Mouse (Mus musculus) mature B cell (primary cell): ENCODE results near the gene Rimbp2.
"Not testable (repeated sequence)": the region's sequence is repeated elsewhere in the genome, so short reads cannot be mapped to it uniquely, and the experiment has no call there.

Experiments
- in situ Hi-C: fragments of 300-500 bp; cut with MboI; formaldehyde crosslinking; loops from 2 replicates; pipeline ENCODE4 v1.14.3; 2019

The Rimbp2 gene

GRCm38 (mm10) chr5:128745206-128745605 is 208.1 kb downstream of the Rimbp2 start:
- in situ Hi-C loops, result no loop called here

DNA sequence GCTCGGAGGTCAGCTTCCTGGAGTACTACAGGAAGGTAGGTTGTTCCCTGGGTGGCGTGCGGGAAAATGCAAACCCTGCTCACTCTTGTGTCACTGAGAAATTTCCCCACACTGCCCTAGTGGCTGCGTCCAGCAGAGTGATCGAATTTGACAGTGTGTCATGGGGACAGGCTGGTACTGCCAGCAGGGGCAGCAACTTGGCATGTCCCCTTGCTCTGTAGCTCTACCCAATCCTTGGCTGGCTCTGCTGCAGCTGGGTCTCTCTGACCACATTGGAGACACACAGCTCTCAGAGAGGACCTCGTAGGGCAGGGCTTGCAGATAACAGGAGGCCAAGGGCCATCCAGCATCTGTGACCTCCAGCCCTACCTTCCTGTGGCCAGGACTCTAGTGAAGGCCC is 208.9 kb downstream of the Rimbp2 start:
- in situ Hi-C loops, result no loop called here

- in situ Hi-C loops, result no loop called here
Observed at GRCm38 (mm10) chr5:128739838-128740171, 213.5 kb downstream of the Rimbp2 start.

GRCm38 (mm10) chr5:128739168-128739837 is 214.0 kb downstream of the Rimbp2 start:
- in situ Hi-C loops, result no loop called here

- in situ Hi-C loops, result no loop called here
Observed at GRCm38 (mm10) chr5:128735921-128736320, 217.4 kb downstream of the Rimbp2 start.

DNA sequence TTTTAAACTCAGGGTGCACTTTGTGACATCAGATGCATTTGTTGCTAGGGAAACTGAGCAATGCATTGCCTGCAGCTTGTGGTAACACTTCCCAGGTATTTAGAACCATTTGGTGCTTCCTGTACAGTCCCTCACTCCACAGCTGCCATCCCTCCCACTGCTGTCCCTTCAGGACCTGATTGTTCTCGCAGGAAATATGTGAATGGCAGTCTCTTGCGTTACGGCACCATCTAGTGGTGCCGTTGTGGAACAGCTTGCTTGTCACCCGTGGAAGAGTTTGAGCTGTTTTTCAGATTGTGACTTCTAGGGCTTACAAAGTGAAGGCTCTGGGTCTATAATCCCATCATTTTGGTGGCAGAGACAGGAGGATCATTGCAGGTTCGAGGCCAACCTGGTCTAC is 219.3 kb downstream of the Rimbp2 start:
- in situ Hi-C loops, result no loop called here

DNA sequence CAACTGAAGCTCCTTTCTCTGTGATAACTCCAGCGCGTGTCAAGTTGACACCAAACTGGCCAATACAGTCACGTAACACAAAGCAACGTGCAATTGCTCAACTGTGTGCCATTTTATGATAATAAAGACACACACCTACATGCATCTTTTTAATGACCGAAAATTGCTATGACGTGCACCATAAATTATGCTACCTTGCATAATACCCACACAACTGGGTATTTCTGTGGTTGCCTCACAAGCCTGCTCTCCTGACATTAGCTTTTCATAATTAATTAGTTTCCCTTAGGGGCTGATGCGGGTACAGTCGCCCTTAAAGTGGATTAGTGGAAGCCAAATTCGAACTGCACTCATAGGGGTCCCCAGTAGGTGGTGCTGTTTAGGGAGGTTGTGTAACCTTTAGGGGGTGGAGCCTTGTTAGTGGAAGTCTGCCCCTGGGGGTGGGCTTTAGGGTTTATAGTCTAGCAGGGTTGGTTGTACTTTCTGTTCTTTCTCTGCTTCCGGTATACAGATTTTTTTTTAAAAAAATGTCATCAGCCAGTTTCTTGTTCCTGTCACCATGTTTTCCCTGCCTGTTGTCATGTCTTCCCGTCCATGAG is 220.8 kb downstream of the Rimbp2 start:
- in situ Hi-C loops, result no loop called here

DNA sequence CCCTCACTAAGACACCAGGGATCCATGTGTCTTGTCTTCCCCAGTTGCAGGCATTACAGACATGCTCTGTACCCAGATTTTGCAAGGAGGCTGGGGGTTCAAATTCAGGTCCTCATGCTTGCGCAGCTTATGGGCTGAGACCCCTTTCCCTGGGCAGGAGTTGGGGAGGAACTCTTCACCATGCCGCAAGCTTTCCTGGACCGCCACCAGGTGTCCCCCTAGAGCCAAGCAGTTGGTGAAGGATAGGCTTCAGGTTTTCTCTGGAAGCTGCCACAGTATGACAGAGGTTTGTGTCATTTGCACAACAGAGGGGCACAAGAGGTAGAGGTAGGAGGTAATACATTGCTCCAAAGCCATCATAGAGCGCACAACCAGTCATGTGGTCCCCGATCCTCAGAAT is 222.7 kb downstream of the Rimbp2 start:
- in situ Hi-C loops, result no loop called here

GRCm38 (mm10) chr5:128729341-128729740 is 223.9 kb downstream of the Rimbp2 start:
- in situ Hi-C loops, result no loop called here

DNA sequence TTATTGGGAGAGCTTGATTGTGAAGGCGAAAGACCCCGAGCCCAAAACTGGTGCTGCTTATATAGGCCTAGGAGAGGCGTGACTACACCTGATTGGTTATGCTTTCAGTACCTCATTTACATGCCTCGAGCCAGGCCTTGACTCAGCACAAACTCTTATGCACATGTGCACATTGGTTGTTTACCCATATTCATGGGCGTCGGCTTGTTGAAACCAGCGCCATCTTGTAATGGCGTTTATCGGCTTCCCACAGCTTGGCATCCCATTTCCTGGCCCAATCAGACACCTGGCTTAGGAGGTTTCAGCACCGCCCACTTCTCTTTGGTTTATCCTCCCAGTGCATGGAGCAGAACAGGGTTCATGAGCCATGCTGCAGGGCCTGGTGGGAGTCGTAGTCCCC is 232.8 kb downstream of the Rimbp2 start:
- in situ Hi-C loops, result not testable (repeated sequence)

DNA sequence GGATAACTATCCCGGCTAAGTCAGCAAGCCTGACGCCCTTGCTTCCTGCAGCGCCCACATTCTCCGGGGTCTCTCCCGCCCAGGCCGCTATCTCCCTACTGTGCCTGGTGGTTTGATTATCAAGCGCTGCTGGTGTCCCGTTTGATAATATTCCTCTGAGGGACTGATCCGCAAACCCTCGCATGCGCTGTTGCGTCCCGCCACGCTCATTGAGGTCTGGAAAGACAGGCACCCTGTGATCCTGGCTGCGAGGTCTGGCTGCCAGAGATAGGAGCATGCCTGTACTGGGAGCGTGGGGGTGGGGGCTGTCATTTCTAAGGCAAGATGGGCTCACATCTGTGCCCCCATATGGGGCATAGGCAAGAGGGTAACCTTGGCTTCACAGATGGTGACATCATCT is 238.1 kb downstream of the Rimbp2 start:
- in situ Hi-C loops, result no loop called here

DNA sequence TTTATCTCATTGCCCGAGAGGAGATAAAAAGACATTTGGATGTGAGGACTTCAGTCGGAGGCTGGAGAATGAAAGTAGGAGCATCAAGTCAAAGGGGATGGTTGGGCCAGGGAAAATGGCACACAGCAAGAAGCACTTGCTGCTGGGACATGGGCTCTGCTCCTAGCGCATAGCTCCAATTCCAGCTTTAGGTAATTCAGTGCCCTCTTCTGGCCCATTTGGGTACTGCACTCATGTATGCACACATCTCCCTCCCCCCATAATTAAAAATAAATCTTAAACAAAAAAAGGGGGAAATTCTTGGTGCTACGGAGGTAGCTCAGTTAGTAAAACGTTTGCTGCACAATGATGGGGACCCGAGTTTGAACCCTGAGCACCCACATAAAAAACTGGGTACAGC is 241.4 kb downstream of the Rimbp2 start:
- in situ Hi-C loops, result no loop called here

DNA sequence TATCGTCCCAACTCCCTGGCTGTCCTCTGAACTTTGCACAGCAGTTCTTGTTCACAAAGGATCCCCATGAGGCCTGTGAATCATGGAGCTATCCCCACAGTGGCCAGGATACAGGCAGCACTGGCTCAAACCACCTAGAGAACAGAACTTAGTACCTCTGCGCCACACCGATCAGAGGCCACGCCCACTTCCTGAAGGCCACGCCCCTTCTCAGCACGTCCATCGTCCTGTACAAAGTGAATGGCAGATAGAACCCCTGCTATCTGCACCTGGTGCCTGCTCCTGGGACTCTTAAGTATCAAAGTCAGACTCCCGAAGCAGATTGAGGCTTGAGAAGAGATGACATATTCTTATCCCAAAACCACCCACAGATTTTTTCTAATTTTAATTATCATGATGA is 242.7 kb downstream of the Rimbp2 start:
- in situ Hi-C loops, result no loop called here

DNA sequence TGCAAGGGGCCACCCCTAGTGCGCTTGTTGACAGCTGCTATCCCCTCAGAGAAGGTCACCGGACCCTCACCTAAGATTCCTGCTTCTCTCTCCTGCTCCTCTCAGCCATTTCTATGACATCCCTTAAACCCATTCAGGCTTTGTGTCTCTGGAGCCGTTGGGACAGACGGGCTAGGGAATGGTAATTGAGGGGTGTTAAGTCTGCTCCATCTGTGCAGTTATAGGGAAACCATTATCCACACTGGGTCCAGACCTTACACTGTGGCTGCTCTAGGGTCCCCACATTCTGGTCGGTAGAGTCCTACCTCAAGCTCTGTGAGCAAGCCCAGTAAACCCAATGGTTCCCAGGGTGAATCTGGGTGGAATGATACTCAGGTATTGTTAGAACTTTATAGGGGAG is 244.4 kb downstream of the Rimbp2 start:
- in situ Hi-C loops, result no loop called here
